Mouse (Mus musculus): ENCODE measurements around the gene Matn3.

GRCm38 (mm10) chr12:8922369-8923124 lies 25.2 kb upstream of the Matn3 start:
- TF ChIP-seq CTCF (IDR thresholded peaks at IDR 0.05; ENCODE audit: low read depth, low read length) (no peak), POLR2A (IDR thresholded peaks at IDR 0.05; ENCODE audit: extremely low read depth, insufficient read depth, low read length) (no peak)

Data from liver, adult 2 months (tissue).